In genomic region chr9:14657926-14658325, GRCm38 (mm10) we compare ENCODE assay signal across 24 mouse cellular contexts. TPM values are rescaled to one million over a fixed set of nuclear protein-coding genes. Genes with fewer than 3 reads are reported as not detected.
A peak's percentile ranks its signal among the peaks of the same experiment; 100 is the strongest.
DNase-seq lines count a peak whose midpoint lies in the region; ATAC-seq and TF ChIP-seq lines count a peak whose summit lies in the region.
"Had no signal": no experiment of that assay in that cellular context is flagged by ENCODE, and none has a peak within 500 bp of the region (broad histone marks: within the 10 kb centered on the region; RNA-seq: fewer than 3 reads in every experiment).

No protein-coding gene starts in this region.

- no peak overlapping the region for H3K4me2 ChIP-seq in stomach, postnatal 0 days (replicated peaks; ENCODE audit: low read depth)
- H3K4me2 ChIP-seq: heart, embryonic 11.5 days; heart, embryonic 15.5 days; hindbrain, embryonic 13.5 days had no signal

- TF ChIP-seq CTCF in stomach, postnatal 0 days (IDR thresholded peaks at IDR 0.05; ENCODE audit: low read depth), result no peak

- no peaks in the 10 kb centered on the region for H3K9me3 ChIP-seq in stomach, postnatal 0 days (ENCODE audit: control insufficient read depth, low read length)
- H3K9me3 ChIP-seq: embryonic facial prominence, embryonic 10.5 days; forebrain, embryonic 10.5 days; heart, embryonic 15.5 days; hindbrain, embryonic 13.5 days had no signal

- H3K9ac ChIP-seq in stomach, postnatal 0 days (ENCODE audit: low read length), result no peak overlapping the region
- H3K9ac ChIP-seq: heart, embryonic 15.5 days; hindbrain, embryonic 13.5 days had no signal

- no peaks in the 10 kb centered on the region for H3K36me3 ChIP-seq in stomach, postnatal 0 days (ENCODE audit: control insufficient read depth, insufficient read depth, low read length)
- H3K36me3 ChIP-seq: embryonic facial prominence, embryonic 10.5 days; forebrain, embryonic 10.5 days; heart, embryonic 15.5 days; hindbrain, embryonic 13.5 days had no signal

- no peak overlapping the region for H3K27ac ChIP-seq in stomach, postnatal 0 days (replicated peaks)
- H3K27ac ChIP-seq: embryonic facial prominence, embryonic 10.5 days; forebrain, embryonic 10.5 days; heart, adult 2 months; heart, embryonic 15.5 days; hindbrain, embryonic 13.5 days; hindbrain, postnatal 0 days had no signal

- no peak overlapping the region for H3K4me3 ChIP-seq in stomach, postnatal 0 days (ENCODE audit: low read depth, low read length)
- H3K4me3 ChIP-seq: embryonic facial prominence, embryonic 10.5 days; forebrain, embryonic 10.5 days; heart, adult 2 months; heart, embryonic 15.5 days; hindbrain, embryonic 13.5 days had no signal

- DNase-seq in A20 (ENCODE audit: low read depth, low spot score) (peak; percentile 47), adipocyte (ENCODE audit: low spot score) (no peak)
- peak; percentile 40 for DNase-seq in CD4-positive, CD25-positive, alpha-beta regulatory T cell, adult 2 months (ENCODE audit: low read depth, low spot score)
- peak; percentile 22 for DNase-seq in naive thymus-derived CD4-positive, alpha-beta T cell, adult 2 months (ENCODE audit: low read depth)
- DNase-seq in cerebellum, postnatal 25 days, result no peak
- DNase-seq in kidney, postnatal 36 days, result no peak
- no peak for DNase-seq in stomach, postnatal 0 days (ENCODE audit: low spot score)
- DNase-seq: adrenal gland, postnatal 10 days; cerebellum, adult 11 months; cerebellum, adult 9-10 months; cerebellum, postnatal 36 days; gastrocnemius, postnatal 14 days; heart, adult 2 months; heart, postnatal 14 days had no signal

- H3K27me3 ChIP-seq in stomach, postnatal 0 days (ENCODE audit: control insufficient read depth, insufficient read depth, low read length), result no peaks in the 10 kb centered on the region
- H3K27me3 ChIP-seq: heart, embryonic 15.5 days; hindbrain, embryonic 13.5 days; Patski had no signal

- no peaks in the 10 kb centered on the region for H3K4me1 ChIP-seq in stomach, postnatal 0 days (replicated peaks; ENCODE audit: control insufficient read depth, insufficient read depth)
- H3K4me1 ChIP-seq: embryonic facial prominence, embryonic 10.5 days; forebrain, embryonic 10.5 days; hindbrain, embryonic 13.5 days had no signal

- TF ChIP-seq EP300 in stomach, postnatal 0 days (optimal IDR thresholded peaks at IDR 0.05), result no peak

- ATAC-seq in activated CD4-positive, CD25-positive, alpha-beta regulatory T cell, adult 4 months, result peak; percentile 88
- no peak for ATAC-seq in stomach, postnatal 0 days (ENCODE audit: low FRiP score, low TSS enrichment)
- ATAC-seq: forebrain, embryonic 14.5 days; hindbrain, postnatal 0 days; intestine, embryonic 16.5 days; Patski had no signal

- WGBS in stomach, postnatal 0 days, result 51% methylated on average over 2 of the region's 2 CpGs

RNA-seq across cellular contexts. Expression of gene Amotl1, which starts 13.1 kb away (rescaled TPM):
- polyA plus RNA-seq in activated CD4-positive, CD25-positive, alpha-beta regulatory T cell, adult 4 months (2017; shearing (Covaris generic)), result under 1 TPM; 0.32 to 0.57 TPM
- polyA plus RNA-seq in stomach, postnatal 0 days (2015; fragmentation: Nextera tagmentation; extraction: Ambion mirVana), result 7.3 and 7.7 TPM in 2 replicates

Comparison
In these comparisons a context has a peak if more than half of its experiments do, and no peak if none do; other contexts are left out.
1. DNase-seq: peak in A20 (single experiment), CD4-positive, CD25-positive, alpha-beta regulatory T cell, adult 2 months (single experiment) and naive thymus-derived CD4-positive, alpha-beta T cell, adult 2 months (single experiment); none in cerebellum, postnatal 25 days (0 of 2), kidney, postnatal 36 days (0 of 2), adipocyte (single experiment) and stomach, postnatal 0 days (single experiment).